Mouse (Mus musculus) adrenal gland, adult 2 months (tissue): ENCODE measurements around the gene Olfr1371. TPM values are rescaled to one million over a fixed set of nuclear protein-coding genes. Genes with fewer than 3 reads are reported as not detected.
"Not testable (repeated sequence)": the region's sequence is repeated elsewhere in the genome, so short reads cannot be mapped to it uniquely, and the experiment has no call there.

ENCODE experiments used
- DNase-seq: peaks from one replicate; pipeline ENCODE4 v3.0.0; 2021
- polyA plus RNA-seq: library from polyadenylated mRNA; depleted of rRNA; stranded (reverse); fragments of >200 nt; gene quantifications from 2 replicates; pipeline ENCODE4 v1.2.3, GENCODE M21; 2012; rRNA removed
- total RNA-seq, 2 experiments: library from RNA; stranded (reverse); gene quantifications; 2 replicates each; pipeline ENCODE4 v1.2.3; 2021

Gene Olfr1371
- total and polyA plus RNA-seq, 3 experiments = not detected

DNA sequence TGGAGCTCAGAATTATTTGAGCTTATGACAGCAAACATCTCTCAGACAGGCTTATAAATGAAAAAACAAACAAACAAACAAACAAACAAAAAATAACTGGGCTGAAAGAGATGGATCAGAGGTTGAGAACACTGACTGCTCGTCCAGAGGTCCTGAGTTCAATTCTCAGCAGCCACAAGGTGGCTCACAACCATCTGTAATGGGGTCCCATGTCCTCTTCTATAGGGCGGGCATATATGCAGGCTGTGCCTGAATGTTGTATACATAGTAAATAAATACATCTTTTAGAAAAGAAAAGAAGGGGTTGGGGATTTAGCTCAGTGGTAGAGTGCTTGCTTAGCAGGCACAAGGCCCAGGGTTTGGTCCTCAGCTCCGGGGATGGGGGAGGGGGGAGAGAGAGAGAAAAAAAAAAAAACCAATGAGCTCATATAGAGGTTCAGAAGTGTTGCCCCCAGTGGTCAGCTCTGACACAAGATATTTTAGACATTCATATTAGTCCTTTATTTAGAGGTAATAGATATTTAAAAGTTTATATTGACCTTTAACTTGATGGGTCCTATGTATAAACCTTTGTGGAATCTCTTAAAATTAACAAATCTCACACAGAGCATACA is 12.3 kb upstream of the Olfr1371 start:
- DNase-seq = no peak

- peak; percentile 50 for DNase-seq
Measured at GRCm38 (mm10) chr11:52223968-52224682, 10.3 kb upstream of the Olfr1371 start.

DNA sequence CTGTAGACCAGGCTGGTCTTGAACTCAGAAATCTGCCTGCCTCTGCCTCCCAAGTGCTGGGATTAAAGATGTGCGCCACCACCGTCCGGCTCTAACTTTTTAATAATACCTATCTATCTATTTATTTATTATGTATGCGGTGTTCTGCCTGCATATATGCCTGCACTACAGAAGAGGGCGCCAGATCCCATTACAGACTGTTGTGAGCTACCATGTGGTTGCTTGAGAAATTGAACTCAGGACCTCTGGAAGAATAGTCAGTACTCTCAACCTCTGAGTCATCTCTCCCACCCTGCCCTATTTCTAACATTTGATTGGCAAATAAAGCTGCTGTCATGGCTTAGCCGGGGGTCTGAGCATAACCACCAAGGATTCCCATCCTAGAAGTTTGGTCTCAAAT is 9.1 kb upstream of the Olfr1371 start:
- peak; percentile 41 for DNase-seq

DNA sequence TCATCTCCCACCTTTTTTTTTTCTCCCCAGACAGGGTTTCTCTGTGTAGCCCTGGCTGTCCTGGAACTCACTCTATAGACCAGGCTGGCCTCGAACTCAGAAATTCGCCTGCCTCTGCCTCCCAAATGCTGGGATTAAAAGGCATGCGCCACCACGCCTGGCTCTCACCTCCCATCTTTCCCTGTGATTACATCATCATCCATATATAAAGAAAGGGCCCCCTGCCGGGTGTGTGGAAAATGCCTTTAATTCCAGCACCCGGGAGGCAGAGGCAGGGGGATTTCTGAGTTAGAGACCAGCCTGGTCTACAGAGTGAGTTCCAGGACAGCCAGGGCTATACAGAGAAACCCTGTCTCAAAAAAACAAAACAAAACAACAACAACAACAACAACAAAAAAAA is 8.1 kb upstream of the Olfr1371 start:
- DNase-seq = not testable (repeated sequence)

DNA sequence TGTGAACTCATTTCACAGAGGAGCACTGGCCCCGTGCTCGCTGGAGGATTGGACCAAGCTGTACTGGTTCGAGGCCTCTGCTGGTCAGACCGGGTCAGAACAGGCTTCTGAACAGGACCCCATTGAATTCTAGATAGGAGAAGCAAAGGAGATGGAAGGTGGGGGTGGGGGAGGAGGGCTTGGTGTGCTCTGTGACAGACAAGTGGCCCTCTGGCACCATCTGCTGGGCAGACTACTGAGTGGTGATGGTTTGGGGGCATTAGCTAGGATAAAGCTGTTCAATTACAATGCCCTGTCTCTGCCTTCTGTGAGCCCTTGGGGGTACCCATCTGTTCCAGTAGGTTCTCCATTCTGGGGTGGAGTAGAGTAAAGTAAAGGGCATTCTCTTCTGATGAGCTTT is 6.5 kb upstream of the Olfr1371 start:
- peak; percentile 61 for DNase-seq

DNA sequence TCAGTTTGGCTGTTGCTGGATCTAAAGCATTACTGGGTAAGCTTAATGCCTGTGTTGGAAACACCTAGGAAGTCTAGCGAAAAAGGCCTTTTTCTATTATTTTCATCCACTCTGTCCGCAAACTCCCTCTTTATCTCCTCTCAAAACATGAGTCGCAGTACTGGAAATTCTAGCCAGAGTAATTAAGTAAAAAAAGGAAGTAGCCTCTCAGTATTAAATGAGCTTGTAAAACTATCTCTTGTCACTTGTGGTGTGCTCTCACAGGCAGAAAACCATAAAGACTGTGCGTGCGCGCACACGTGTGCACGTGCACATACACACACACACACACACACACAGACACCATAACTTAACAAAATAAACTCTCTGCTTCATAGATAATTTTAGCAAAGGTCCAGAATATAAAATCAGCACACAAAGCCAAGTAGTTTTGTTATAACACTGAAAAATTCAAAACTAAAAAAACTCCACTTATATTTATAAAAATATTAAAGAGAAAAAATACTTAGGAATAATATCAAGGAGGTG is 17.2 kb downstream of the Olfr1371 start:
- not testable (repeated sequence) for DNase-seq

- DNase-seq = not testable (repeated sequence)
Measured at GRCm38 (mm10) chr11:52180651-52181050, 33.1 kb downstream of the Olfr1371 start.

GRCm38 (mm10) chr11:52179897-52180296 is 33.9 kb downstream of the Olfr1371 start:
- peak; percentile 31 for DNase-seq

DNA sequence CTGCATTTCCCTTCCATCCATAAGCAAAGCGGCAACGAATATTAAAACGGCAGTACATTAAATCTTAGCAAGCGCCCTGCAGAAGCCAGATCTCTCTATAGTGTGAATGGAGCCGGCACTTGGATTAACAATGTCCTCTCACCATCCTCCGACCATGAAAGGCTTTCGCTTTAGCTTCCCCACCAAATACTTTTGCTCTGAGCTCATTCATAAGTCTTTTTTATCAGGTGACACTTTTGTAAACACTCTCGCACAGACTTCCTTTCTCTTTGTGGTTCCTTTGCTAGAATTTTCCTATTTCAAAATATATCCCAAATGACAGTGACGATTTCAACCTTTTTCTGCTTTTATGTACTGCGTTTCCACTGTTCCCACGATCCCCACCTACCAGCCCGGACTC is 45.3 kb downstream of the Olfr1371 start:
- DNase-seq = peak; percentile 10

- peak; percentile 63 for DNase-seq
Measured at GRCm38 (mm10) chr11:52167901-52168302, 45.9 kb downstream of the Olfr1371 start.

DNA sequence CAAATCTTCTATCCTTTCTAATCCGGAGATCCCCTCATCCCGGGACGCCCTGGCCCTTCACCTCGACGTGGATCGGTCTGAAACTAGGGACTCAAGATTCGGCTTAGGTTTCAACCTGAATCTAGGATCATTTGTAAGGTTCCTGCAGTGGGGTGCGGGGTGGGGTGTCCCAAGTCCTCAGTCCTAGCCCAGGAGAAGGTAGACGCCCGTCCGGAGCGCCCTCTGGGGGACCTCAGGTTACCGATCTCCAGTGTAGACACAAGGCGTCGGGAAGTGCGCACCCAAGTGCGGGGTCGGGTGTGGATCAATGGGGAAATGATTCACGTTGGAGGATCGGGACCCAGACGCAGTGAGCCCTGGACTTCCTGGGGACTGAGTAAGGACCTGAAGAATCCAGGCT is 46.7 kb downstream of the Olfr1371 start:
- DNase-seq = peak; percentile 46

GRCm38 (mm10) chr11:52163926-52164325 is 49.9 kb downstream of the Olfr1371 start:
- peak; percentile 80 for DNase-seq

Other genes with a start within 250 kb of the Olfr1371 start
- 10 to 100 TPM; 15.2 to 22.2 TPM for gene Cdkn2aipnl, start 246.3 kb downstream of the Olfr1371 start, total RNA-seq
- gene Cdkn2aipnl, start 246.3 kb downstream of the Olfr1371 start, polyA plus RNA-seq = 8.5 and 9.9 TPM in 2 replicates
- 100 to 1,000 TPM; 133 to 196 TPM for gene Ube2b, start 213.2 kb downstream of the Olfr1371 start, total RNA-seq
- 30.9 and 43.4 TPM in 2 replicates for gene Ube2b, start 213.2 kb downstream of the Olfr1371 start, polyA plus RNA-seq
- gene Cdkl3, start 209.8 kb downstream of the Olfr1371 start, total RNA-seq = 1 to 10 TPM; 3.7 to 4.3 TPM
- gene Cdkl3, start 209.8 kb downstream of the Olfr1371 start, polyA plus RNA-seq = 1.1 TPM in 2 replicates
- gene Ppp2ca, start 115.3 kb downstream of the Olfr1371 start, total RNA-seq = 10 to 100 TPM; 69.0 to 90.8 TPM
- gene Ppp2ca, start 115.3 kb downstream of the Olfr1371 start, polyA plus RNA-seq = 17.5 and 19.2 TPM in 2 replicates
- gene Olfr1373, start 68.5 kb downstream of the Olfr1371 start, total RNA-seq = not detected
- not detected in 2 replicates for gene Olfr1373, start 68.5 kb downstream of the Olfr1371 start, polyA plus RNA-seq
- gene Skp1a, start 18.0 kb upstream of the Olfr1371 start, total RNA-seq = 100 to 1,000 TPM; 396 to 522 TPM
- 10.6 and 11.1 TPM in 2 replicates for gene Skp1a, start 18.0 kb upstream of the Olfr1371 start, polyA plus RNA-seq
- gene Tcf7, start 69.0 kb upstream of the Olfr1371 start, total RNA-seq = 10 to 100 TPM; 32.1 to 48.6 TPM
- 56.1 and 60.3 TPM in 2 replicates for gene Tcf7, start 69.0 kb upstream of the Olfr1371 start, polyA plus RNA-seq
- gene Vdac1, start 146.9 kb upstream of the Olfr1371 start, total RNA-seq = 100 to 1,000 TPM; 353 to 458 TPM
- gene Vdac1, start 146.9 kb upstream of the Olfr1371 start, polyA plus RNA-seq = 52.6 and 60.1 TPM in 2 replicates
- gene 9530068E07Rik, start 182.4 kb upstream of the Olfr1371 start, total RNA-seq = 100 to 1,000 TPM; 142 to 144 TPM
- 241 and 242 TPM in 2 replicates for gene 9530068E07Rik, start 182.4 kb upstream of the Olfr1371 start, polyA plus RNA-seq